Mouse (Mus musculus) frontal cortex, postnatal 36 days (tissue): ENCODE results near the gene Maco1.
"Not testable (repeated sequence)": the region's sequence is repeated elsewhere in the genome, so short reads cannot be mapped to it uniquely, and the experiment has no call there.

Source experiments
- DNase-seq, 2 experiments: peaks; one replicate each; pipeline ENCODE4 v3.0.0; 2022; ENCODE audit warnings: low spot score in 2 of 2

Maco1 gene

DNA sequence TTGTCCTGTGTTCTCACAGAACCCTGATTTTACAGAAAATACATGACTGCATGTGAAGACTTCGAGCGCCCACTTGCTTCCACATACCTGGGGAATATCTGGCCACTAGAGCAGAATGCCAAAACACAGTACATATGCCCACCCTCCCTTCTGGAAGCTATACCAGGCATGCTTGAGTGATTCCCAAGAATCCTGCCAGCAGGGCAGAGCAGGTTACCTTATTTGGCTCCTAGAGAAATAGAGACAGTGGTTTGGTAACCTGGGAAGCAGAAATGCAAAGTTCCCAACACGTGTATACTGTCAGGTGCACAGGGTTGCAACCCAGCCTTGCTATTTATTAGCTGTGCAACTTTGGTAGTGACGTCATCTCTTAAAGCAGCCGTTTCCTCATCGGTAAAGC lies 8.7 kb upstream of the Maco1 start:
- DNase-seq = no peak

GRCm38 (mm10) chr4:134858494-134858893 lies 5.3 kb upstream of the Maco1 start:
- no peak for DNase-seq

- no peak for DNase-seq
These were observed 3.4 kb upstream of the Maco1 start for GRCm38 (mm10) chr4:134856501-134856900.

DNA sequence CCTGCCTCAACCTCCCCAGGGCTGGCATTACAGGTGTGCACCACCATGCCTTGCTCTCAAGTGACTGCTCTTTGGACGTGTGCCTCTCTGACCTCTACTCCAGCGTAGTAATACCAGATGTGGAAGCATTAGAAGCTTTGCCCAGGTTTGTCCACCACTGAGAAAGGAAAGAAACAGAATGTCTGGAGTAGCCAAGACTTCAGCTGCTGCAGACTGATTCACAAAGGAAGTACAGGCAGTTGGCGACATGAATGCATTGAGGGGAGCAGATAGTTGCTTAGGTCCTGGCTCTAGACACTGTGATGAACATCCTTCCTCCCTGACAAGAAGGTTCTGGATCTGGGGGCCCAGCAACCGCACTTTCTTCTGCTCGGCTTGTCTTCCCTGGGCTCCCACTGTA lies 2.9 kb upstream of the Maco1 start:
- DNase-seq = no peak

DNA sequence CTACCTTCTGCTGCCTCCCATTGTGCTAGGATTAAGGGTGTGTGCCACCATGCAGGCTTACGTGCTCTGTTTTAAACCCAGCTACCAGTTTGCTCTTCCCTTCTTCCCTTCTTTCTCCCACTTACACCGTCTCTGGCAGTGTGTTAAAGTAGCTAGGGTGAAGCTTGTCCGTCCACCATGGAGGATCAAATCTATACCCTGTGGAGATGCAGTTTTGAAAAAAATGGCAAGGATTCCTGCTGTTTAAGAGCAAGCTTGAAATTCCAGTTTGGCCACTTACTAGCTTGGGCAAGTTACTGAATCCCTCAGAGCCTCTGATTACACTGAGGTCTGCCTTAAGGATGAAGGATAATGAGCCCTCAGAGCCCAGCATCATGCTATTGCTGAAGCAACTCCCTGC lies 2.2 kb upstream of the Maco1 start:
- DNase-seq = no peak

- peak; percentile 92 to 96 for DNase-seq
These were observed 716 bp upstream of the Maco1 start for GRCm38 (mm10) chr4:134853637-134854485.

GRCm38 (mm10) chr4:134852438-134853255 lies 498 bp downstream of the Maco1 start:
- DNase-seq = peak; percentile 8 to 17

DNA sequence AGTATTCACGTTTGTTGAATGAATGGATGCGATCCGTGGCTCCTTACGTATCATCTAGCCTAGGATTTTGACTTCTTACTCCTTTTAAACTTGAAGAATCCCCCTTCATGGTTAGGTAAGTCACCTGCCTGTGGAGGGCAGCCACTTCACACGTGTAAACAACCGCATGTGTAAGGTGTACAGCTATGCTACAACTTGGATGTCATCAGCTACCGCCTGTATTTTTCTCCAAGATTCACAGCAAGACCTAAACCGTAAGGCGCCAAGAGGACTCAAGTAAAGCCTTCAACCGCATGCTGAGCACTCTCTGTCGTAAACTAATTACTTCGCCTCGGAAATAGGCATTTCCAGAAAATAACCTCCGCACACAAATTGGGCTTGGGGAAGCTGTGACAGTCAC lies 1.3 kb downstream of the Maco1 start:
- DNase-seq = peak; percentile 7 to 18

GRCm38 (mm10) chr4:134851236-134851635 lies 1.9 kb downstream of the Maco1 start:
- no peak for DNase-seq

DNA sequence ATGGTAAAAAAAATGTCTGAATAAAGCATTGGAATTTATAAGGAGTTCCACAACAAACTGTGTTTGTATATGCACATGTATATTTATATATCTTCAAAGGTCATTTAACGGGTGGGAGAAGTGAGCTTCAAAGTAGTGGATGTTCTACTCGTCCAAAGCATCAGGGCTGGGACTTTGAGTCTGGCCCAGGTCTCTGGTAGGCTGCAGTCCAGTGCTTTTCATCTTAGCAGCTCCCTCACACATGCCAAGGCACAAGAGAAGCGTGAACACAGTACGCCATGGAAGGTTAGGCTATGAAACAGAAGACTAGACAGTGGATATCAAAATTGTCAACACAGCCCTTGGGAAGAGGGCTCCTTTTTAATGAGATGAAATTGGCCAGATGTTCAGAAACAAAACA lies 2.6 kb downstream of the Maco1 start:
- no peak for DNase-seq

GRCm38 (mm10) chr4:134847587-134847986 lies 5.6 kb downstream of the Maco1 start:
- no peak for DNase-seq

- DNase-seq = no peak
These were observed 9.6 kb downstream of the Maco1 start for GRCm38 (mm10) chr4:134843566-134843965.

- DNase-seq = no peak
These were observed 12.9 kb downstream of the Maco1 start for GRCm38 (mm10) chr4:134840231-134840630.

DNA sequence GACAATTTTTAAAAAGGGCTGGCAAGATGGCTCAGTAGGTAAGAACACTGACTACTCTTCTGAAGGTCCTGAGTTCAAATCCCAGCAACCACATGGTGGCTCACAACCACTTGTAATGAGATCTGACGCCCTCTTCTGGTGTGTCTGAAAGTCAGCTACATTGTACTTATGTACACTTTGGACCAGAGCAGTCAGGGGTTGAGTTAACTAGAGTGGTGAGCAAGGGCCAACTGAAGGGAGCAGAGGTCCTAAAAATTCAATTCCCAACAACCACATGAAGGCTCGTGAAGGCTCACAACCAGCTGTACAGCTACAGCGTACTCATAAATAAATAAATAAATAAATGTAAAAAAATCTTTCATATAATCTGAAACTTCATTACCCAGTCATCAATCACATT lies 14.4 kb downstream of the Maco1 start:
- not testable (repeated sequence) for DNase-seq

GRCm38 (mm10) chr4:134838221-134838620 lies 14.9 kb downstream of the Maco1 start:
- no peak for DNase-seq

GRCm38 (mm10) chr4:134835486-134835885 lies 17.7 kb downstream of the Maco1 start:
- no peak for DNase-seq

DNA sequence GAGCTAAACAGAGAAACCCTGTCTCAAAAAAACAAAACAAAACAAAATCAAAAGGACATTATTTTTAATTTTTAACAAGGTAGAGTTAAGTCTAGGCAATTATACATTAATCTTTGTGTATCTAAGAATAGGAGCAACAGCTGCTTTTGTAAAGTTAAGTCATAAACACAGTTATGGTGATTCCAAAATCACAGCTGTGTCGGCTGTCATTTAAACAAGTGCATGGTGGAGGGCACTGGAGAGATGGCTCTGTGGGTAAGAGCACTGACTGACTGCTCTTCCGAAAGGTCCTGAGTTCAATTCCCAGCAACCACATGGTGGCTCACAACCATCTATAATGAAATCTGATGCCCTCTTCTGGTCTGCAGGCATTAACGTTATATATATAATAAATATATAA lies 21.2 kb downstream of the Maco1 start:
- no peak for DNase-seq

- no peak for DNase-seq
These were observed 25.3 kb downstream of the Maco1 start for GRCm38 (mm10) chr4:134827806-134828205.

DNA sequence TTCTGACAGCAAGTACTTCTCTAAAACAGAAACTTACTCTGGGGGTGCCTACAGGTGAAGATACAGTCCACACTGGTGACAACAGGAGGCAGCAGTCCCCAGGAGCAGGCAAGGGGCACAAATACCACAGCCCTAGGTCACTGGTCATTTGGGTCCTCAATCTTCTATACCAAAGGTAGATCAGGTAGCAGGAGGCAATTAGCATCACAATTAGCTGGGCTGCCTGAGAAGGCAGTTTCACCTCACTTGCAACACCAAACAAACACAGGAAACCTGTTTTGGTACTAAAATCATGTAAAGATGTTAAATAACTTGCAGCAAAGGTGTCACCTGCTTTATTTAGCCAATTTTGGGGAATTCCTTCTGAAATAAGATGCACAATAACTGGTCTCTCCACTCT lies 26.8 kb downstream of the Maco1 start:
- DNase-seq = no peak

DNA sequence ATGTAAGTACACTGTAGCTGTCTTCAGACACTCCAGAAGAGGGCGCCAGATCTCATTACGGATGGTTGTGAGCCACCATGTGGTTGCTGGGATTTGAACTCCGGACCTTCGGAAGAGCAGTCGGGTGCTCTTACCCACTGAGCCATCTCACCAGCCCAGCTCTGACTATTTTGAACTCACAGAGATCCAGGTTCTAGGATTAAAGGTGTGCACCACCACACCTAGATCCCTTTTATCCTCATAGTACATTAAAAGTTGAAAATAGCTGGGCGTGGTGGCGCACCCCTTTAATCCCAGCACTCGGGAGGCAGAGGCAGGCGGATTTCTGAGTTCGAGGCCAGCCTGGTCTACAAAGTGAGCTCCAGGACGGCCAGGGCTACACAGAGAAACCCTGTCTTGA lies 27.3 kb downstream of the Maco1 start:
- not testable (repeated sequence) for DNase-seq

GRCm38 (mm10) chr4:134823560-134823959 lies 29.6 kb downstream of the Maco1 start:
- DNase-seq = no peak

- no peak for DNase-seq
These were observed 32.1 kb downstream of the Maco1 start for GRCm38 (mm10) chr4:134821061-134821460.

DNA sequence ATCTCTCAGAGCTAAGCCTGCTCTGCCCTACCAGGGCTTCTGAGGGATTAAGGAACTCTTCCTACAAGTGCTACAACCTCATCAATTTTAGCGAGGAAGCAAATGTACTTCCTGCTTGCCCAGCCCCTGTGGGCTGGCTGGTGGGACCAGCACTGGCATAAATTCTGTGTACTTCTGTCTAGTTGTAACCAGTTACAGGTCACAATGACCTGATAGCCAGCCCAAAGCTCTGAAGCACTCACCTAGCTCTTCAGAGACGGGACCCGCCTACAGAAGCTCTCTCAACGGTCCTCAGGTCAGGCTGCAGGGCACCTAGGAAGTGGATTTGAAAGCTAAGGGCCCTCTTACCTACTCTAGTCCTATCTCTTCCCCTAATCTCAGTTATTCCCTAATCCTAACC lies 35.4 kb downstream of the Maco1 start:
- DNase-seq = no peak
